ENCODE assay signal across 9 mouse cellular contexts in the genomic region with DNA sequence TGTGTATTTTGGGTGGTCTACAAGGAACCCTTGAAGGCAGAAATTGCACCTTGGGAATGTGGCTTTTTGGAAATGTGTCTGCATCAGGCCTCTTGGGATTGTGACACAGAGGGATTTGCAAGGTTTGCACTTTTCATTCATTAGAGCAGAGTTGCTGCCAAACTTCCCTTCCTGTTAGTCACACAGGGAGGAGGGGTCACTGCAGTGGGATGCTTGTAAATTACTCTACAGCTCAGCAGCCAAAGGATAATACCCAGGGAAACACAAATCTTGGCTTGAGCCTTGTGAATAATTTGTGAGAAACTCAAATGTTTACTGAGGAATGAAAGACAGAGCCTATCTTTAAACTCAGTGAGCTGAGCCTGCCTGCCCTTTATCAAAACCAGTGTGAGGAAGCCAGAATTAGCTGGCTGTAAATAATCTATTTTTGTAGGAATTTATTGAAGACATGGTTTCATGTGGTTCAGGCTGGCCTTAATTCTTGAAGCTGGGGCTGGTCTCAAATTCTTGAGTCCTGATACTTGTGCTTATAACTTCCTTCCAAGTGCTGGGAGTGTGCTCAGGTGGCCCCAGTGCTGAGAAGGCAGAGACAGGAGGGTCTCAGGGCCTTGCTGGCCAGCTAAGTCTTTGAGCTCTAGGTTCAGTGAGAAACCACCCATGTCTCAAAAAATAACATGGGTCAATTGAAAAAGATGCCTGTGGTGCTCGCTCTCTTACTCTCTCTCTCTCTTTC. TPM values are rescaled to one million over a fixed set of nuclear protein-coding genes. Genes with fewer than 3 reads are reported as not detected.
A peak's percentile ranks its signal among the peaks of the same experiment; 100 is the strongest.
DNase-seq lines count a peak whose midpoint lies in the region; ATAC-seq lines count a peak whose summit lies in the region.
"Had no signal": no experiment of that assay in that cellular context is flagged by ENCODE, and none has a peak within 500 bp of the region (broad histone marks: within the 10 kb centered on the region; RNA-seq: fewer than 3 reads in every experiment).

No protein-coding gene starts in this region.

- no peaks in the 10 kb centered on the region for H3K9me3 ChIP-seq in hindbrain, embryonic 14.5 days (ENCODE audit: control insufficient read depth, low read length)
- H3K9me3 ChIP-seq in hindbrain, embryonic 10.5 days = no peaks in the 10 kb centered on the region
- no peaks in the 10 kb centered on the region for H3K9me3 ChIP-seq in stomach, embryonic 14.5 days (ENCODE audit: control insufficient read depth, low read depth, low read length)
- H3K9me3 ChIP-seq: G1E had no signal

- H3K9ac ChIP-seq in hindbrain, embryonic 14.5 days = no peak overlapping the region
- no peak overlapping the region for H3K9ac ChIP-seq in stomach, embryonic 14.5 days (replicated peaks; ENCODE audit: low read depth, low read length)

- H3K27me3 ChIP-seq in hindbrain, embryonic 14.5 days (ENCODE audit: control insufficient read depth, insufficient read depth, low read length) = no peaks in the 10 kb centered on the region
- no peaks in the 10 kb centered on the region for H3K27me3 ChIP-seq in hindbrain, embryonic 10.5 days (ENCODE audit: insufficient read depth, poor library complexity, severe bottlenecking)
- no peaks in the 10 kb centered on the region for H3K27me3 ChIP-seq in stomach, embryonic 14.5 days (ENCODE audit: control insufficient read depth, insufficient read depth, low read length)

- peaks cover 11% of the 10 kb centered on the region; the same call in 1 of the 2 replicates for H3K4me1 ChIP-seq in hindbrain, embryonic 14.5 days (replicated peaks; ENCODE audit: control insufficient read depth, insufficient read depth, low read length)
- no peaks in the 10 kb centered on the region for H3K4me1 ChIP-seq in hindbrain, embryonic 10.5 days (replicated peaks)
- peaks cover 12% of the 10 kb centered on the region; the same call in 1 of the 2 replicates for H3K4me1 ChIP-seq in stomach, embryonic 14.5 days (ENCODE audit: control insufficient read depth, insufficient read depth, low read length)

- H3K4me3 ChIP-seq in hindbrain, embryonic 14.5 days (replicated peaks; ENCODE audit: low read length) = no peak overlapping the region
- H3K4me3 ChIP-seq in hindbrain, embryonic 10.5 days = no peak overlapping the region
- H3K4me3 ChIP-seq in stomach, embryonic 14.5 days (ENCODE audit: low read depth, low read length) = no peak overlapping the region

- peak; percentile 69; the same call in 1 of the 2 replicates for ATAC-seq in hindbrain, embryonic 14.5 days (ENCODE audit: low FRiP score)
- peak; percentile 81; the same call in 1 of the 2 replicates for ATAC-seq in stomach, embryonic 14.5 days (ENCODE audit: insufficient number of reproducible peaks, insufficient read depth, low FRiP score, low read depth)

- peak overlapping the region; percentile 66 for H3K27ac ChIP-seq in hindbrain, embryonic 14.5 days
- no peak overlapping the region for H3K27ac ChIP-seq in hindbrain, embryonic 10.5 days
- H3K27ac ChIP-seq in stomach, embryonic 14.5 days (ENCODE audit: low read length) = peak overlapping the region; percentile 78

- DNase-seq in hindbrain, embryonic 14.5 days (ENCODE audit: low spot score) = peak; percentile 38
- DNase-seq in hindbrain, embryonic 10.5 days (ENCODE audit: low spot score) = no peak
- peak; percentile 69 for DNase-seq in adrenal gland, postnatal 10 days
- DNase-seq in heart, adult 9 months (ENCODE audit: low spot score in 2 of 2) = peak; percentile 61 to 63
- peak; percentile 58 to 63 for DNase-seq in kidney, postnatal 25 days
- no peak for DNase-seq in thymus, postnatal 0 days (ENCODE audit: low spot score)
- no peak for DNase-seq in urinary bladder, postnatal 10 days (ENCODE audit: low spot score)

- H3K36me3 ChIP-seq in hindbrain, embryonic 14.5 days (replicated peaks; ENCODE audit: control insufficient read depth, insufficient read depth) = no peaks in the 10 kb centered on the region
- H3K36me3 ChIP-seq in hindbrain, embryonic 10.5 days = no peaks in the 10 kb centered on the region
- no peaks in the 10 kb centered on the region for H3K36me3 ChIP-seq in stomach, embryonic 14.5 days (ENCODE audit: control insufficient read depth, insufficient read depth, low read length)
- H3K36me3 ChIP-seq: G1E had no signal

- WGBS in hindbrain, embryonic 14.5 days = 75% methylated on average over 1 of the region's 1 CpGs
- WGBS in hindbrain, embryonic 10.5 days = 81% methylated on average over 1 of the region's 1 CpGs
- WGBS in stomach, embryonic 14.5 days = 92% methylated on average over 1 of the region's 1 CpGs

- no peak overlapping the region for H3K4me2 ChIP-seq in hindbrain, embryonic 14.5 days (replicated peaks)
- H3K4me2 ChIP-seq in stomach, embryonic 14.5 days (replicated peaks; ENCODE audit: low read depth, low read length) = no peak overlapping the region

RNA-seq across cellular contexts. Expression of a gene that starts 32.9 kb away (rescaled TPM):
- polyA plus RNA-seq in hindbrain, embryonic 14.5 days (2014; fragmentation: Nextera tagmentation; extraction: Ambion mirVana) = 16.3 and 16.6 TPM in 2 replicates
- polyA plus RNA-seq in hindbrain, embryonic 10.5 days (2016; fragmentation: Nextera tagmentation; extraction: Ambion mirVana) = 14.5 and 15.8 TPM in 2 replicates
- 10 to 100 TPM; 18.4 to 24.3 TPM for total RNA-seq in adrenal gland, postnatal 10 days (2021)
- polyA plus RNA-seq in stomach, embryonic 14.5 days (2014; fragmentation: Nextera tagmentation; extraction: Ambion mirVana) = 25.6 and 27.7 TPM in 2 replicates
- polyA plus RNA-seq in thymus, postnatal 0 days (2015; fragmentation: Nextera tagmentation; extraction: Ambion mirVana) = 4.2 and 4.3 TPM in 2 replicates

Comparison
In these comparisons a context has a peak if more than half of its experiments do, and no peak if none do; other contexts are left out.
1. DNase-seq: peak in hindbrain, embryonic 14.5 days (single experiment), adrenal gland, postnatal 10 days (single experiment), heart, adult 9 months (2 of 2) and kidney, postnatal 25 days (2 of 2); none in hindbrain, embryonic 10.5 days (single experiment), thymus, postnatal 0 days (single experiment) and urinary bladder, postnatal 10 days (single experiment).